Mouse (Mus musculus) erythroblast, embryonic 14.5 days (primary cell): Measurements from ENCODE around the gene Amotl1.
"Not testable (repeated sequence)": the region's sequence is repeated elsewhere in the genome, so short reads cannot be mapped to it uniquely, and the experiment has no call there.

ENCODE experiments used
- GATA1 ChIP-seq: IDR thresholded peaks from 2 replicates; pipeline ENCODE4 v1.6.1; 2012; ENCODE audit warnings: low read length, inconsistent platforms, mixed read lengths
- TAL1 ChIP-seq: IDR thresholded peaks from 3 replicates; pipeline ENCODE4 v1.6.1; 2012; ENCODE audit warnings: low read length, inconsistent platforms, mixed read lengths

DNA sequence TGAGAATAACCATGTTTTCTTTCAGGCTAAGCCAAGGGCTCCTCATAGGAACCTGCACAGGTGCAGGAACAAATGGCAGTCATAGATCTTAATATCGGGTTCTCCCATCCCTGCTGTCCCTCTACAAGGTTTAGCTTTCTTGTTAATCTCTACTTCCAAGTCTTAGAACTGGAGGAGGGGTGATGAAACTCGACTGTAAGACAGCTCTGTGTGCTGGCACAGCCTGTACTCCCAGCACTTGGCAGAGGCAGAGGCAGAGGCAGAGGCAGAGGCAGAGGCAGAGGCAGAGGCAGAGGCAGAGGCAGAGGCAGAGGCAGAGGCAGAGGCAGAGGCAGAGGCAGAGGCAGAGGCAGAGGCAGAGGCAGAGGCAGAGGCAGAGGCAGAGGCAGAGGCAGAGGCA, 68.5 kb downstream of the Amotl1 start:
- TF ChIP-seq GATA1, TAL1: not testable (repeated sequence)
